Mouse (Mus musculus): ENCODE measurements around the gene Nepn. TPM values are rescaled to one million over a fixed set of nuclear protein-coding genes. Genes with fewer than 3 reads are reported as not detected.

Gene Nepn
- total and polyA plus RNA-seq, 3 experiments = not detected

GRCm38 (mm10) chr10:52415020-52415419 is 26.2 kb downstream of the Nepn start:
- H3K27me3 ChIP-seq (replicated peaks) = no peaks in the 10 kb centered on the region
- H3K79me2 ChIP-seq (replicated peaks; ENCODE audit: control insufficient read depth, extremely low read depth, insufficient read depth, poor library complexity, severe bottlenecking) = peaks cover 17% of the 10 kb centered on the region
- H3K4me3 ChIP-seq (replicated peaks in 1 of 3; ENCODE audit: low read depth in 2 of 3, low read length in 2 of 3, poor library complexity in 1 of 3) = no peak overlapping the region
- H3K4me2 ChIP-seq (ENCODE audit: insufficient read depth, low read depth, poor library complexity, severe bottlenecking) = no peak overlapping the region
- H3K27ac ChIP-seq (ENCODE audit: insufficient read depth, low read depth) = no peak overlapping the region
- H3K4me1 ChIP-seq (ENCODE audit: control insufficient read depth in 1 of 2, insufficient read depth in 2 of 2) = peaks cover 4 to 21% of the 10 kb centered on the region in 2 experiments; a peak in 3 of 4 replicates
- peaks cover 0 to 3% of the 10 kb centered on the region in 2 experiments for H3K36me3 ChIP-seq (replicated peaks in 1 of 2; ENCODE audit: control insufficient read depth in 1 of 2, insufficient read depth in 1 of 2, low read length in 1 of 2)
- TF ChIP-seq SMC3 (IDR thresholded peaks at IDR 0.05; ENCODE audit: low read depth, low read length) (no peak), TBP (conservative IDR thresholded peaks at IDR 0.05; ENCODE audit: low read depth, low read length) (peak; percentile 74)
- H3K9ac ChIP-seq (ENCODE audit: insufficient read depth, low read depth) = no peak overlapping the region
- dilution Hi-C loops (cut with MboI; ENCODE audit: extremely low pct_ligation_motif_present, extremely low pct_unique_long_range_greater_than_20kb, low sequenced_read_pairs) (no loop called here), in situ Hi-C loops (cut with MboI; ENCODE audit: low pct_ligation_motif_present, low pct_unique_long_range_greater_than_20kb, low sequenced_read_pairs) (no loop called here)
- DNase-seq (ENCODE audit: extremely low read depth) = no peak
- no peaks in the 10 kb centered on the region for H3K9me3 ChIP-seq (replicated peaks; ENCODE audit: low read length)

DNA sequence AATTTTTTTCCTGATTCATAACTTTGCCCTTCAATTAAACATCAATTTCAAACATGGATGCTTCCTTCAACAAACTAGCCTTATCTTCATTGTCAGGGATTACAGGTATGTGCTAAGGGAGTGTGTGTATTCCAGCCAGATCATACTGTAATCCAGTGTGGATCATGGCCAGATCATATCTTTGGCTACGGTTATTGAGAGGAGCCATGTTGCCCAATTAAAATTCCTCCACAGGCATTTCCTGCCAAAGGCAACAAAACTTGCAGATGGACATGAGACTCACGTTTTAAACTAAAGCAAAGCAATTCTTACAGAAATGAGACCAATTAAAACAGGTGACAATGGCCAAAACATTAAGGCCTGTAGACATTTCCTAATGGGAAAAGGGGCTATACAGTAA is 27.7 kb downstream of the Nepn start:
- Histone ChIP-seq H3K36me3 (replicated peaks in 1 of 2; ENCODE audit: control insufficient read depth in 1 of 2, insufficient read depth in 1 of 2, low read length in 1 of 2) (peaks cover 0 to 11% of the 10 kb centered on the region in 2 experiments), H3K79me2 (replicated peaks; ENCODE audit: control insufficient read depth, extremely low read depth, insufficient read depth, poor library complexity, severe bottlenecking) (peaks cover 28% of the 10 kb centered on the region), H3K27ac (ENCODE audit: insufficient read depth, low read depth) (no peak overlapping the region), H3K4me3 (replicated peaks in 1 of 3; ENCODE audit: low read depth in 2 of 3, low read length in 2 of 3, poor library complexity in 1 of 3) (peak overlapping the region; percentile 55 to 99 (median 59)), H3K27me3 (replicated peaks) (no peaks in the 10 kb centered on the region), H3K9ac (ENCODE audit: insufficient read depth, low read depth) (peak overlapping the region; percentile 66), H3K4me1 (ENCODE audit: control insufficient read depth in 1 of 2, insufficient read depth in 2 of 2) (peaks cover 6 to 35% of the 10 kb centered on the region in 2 experiments; a peak in 3 of 4 replicates), H3K4me2 (ENCODE audit: insufficient read depth, low read depth, poor library complexity, severe bottlenecking) (peak overlapping the region; percentile 99; the same call in 1 of the 2 replicates), H3K9me3 (replicated peaks; ENCODE audit: low read length) (no peaks in the 10 kb centered on the region)
- TF ChIP-seq CHD2 (IDR thresholded peaks at IDR 0.05; ENCODE audit: low read length) (no peak), JUND (conservative IDR thresholded peaks at IDR 0.05; ENCODE audit: low read depth, low read length) (no peak), PAX5 (IDR thresholded peaks at IDR 0.05; ENCODE audit: low read length) (no peak), SIN3A (IDR thresholded peaks at IDR 0.05; ENCODE audit: low read length) (no peak), MAX (IDR thresholded peaks at IDR 0.05; ENCODE audit: low read length) (no peak), ZKSCAN1 (IDR thresholded peaks at IDR 0.05; ENCODE audit: borderline replicate concordance, low read depth, low read length) (no peak), EP300 (IDR thresholded peaks at IDR 0.05; ENCODE audit: low read length) (no peak), ETS1 (conservative IDR thresholded peaks at IDR 0.05; ENCODE audit: low read depth, low read length) (no peak), JUN (IDR thresholded peaks at IDR 0.05; ENCODE audit: insufficient read depth, low read depth, low read length) (no peak), TBP (conservative IDR thresholded peaks at IDR 0.05; ENCODE audit: low read depth, low read length) (no peak), MAZ (IDR thresholded peaks at IDR 0.05; ENCODE audit: low read depth, low read length) (no peak), USF2 (conservative IDR thresholded peaks at IDR 0.05; ENCODE audit: low read depth, low read length) (no peak), POLR2A (IDR thresholded peaks at IDR 0.05; ENCODE audit: low read depth, low read length) (no peak), SMC3 (IDR thresholded peaks at IDR 0.05; ENCODE audit: low read depth, low read length) (no peak), POLR2AphosphoS2 (IDR thresholded peaks at IDR 0.05; ENCODE audit: low read depth, low read length) (no peak), HCFC1 (IDR thresholded peaks at IDR 0.05; ENCODE audit: low read depth, low read length) (no peak), CHD1 (IDR thresholded peaks at IDR 0.05; ENCODE audit: low read depth, low read length) (no peak), IRF4 (IDR thresholded peaks at IDR 0.05; ENCODE audit: low read depth, low read length) (no peak), TCF12 (IDR thresholded peaks at IDR 0.05; ENCODE audit: low read depth, low read length) (no peak)
- in situ Hi-C loops (cut with MboI; ENCODE audit: low pct_ligation_motif_present, low pct_unique_long_range_greater_than_20kb, low sequenced_read_pairs) = no loop called here
- no peak for DNase-seq (ENCODE audit: extremely low read depth)
- dilution Hi-C loops (cut with MboI; ENCODE audit: extremely low pct_ligation_motif_present, extremely low pct_unique_long_range_greater_than_20kb, low sequenced_read_pairs) = no loop called here
